Mouse (Mus musculus): ENCODE results near the gene Gapdhs. TPM values are rescaled to one million over a fixed set of nuclear protein-coding genes. Genes with fewer than 3 reads are reported as not detected.

The Gapdhs gene
- total RNA-seq, 2 experiments from 2014 or later = not detected

DNA sequence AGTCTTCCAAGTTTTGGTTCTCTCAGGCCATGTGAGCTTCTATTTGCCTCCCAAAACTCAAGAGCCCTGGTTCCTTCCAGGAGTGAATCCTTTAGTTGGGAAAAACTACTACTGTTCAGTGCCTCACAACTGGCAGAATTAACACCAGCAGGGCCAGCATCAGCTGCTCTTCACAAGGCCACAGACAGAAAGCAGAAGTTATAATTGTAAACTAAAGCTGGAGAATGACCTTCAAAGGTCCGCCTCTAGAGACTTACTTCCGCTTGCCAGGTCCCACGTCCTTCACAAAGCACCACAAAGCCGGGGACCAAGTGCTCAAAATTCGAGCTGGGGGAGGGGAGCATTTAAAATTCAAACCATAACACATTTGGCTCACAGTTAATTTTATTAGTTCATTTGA lies 45.4 kb downstream of the Gapdhs start:
- H3K4me3 ChIP-seq = no peak overlapping the region

GRCm38 (mm10) chr7:30688325-30688724 lies 55.2 kb downstream of the Gapdhs start:
- intact Hi-C loops (cut with DNase I) = no loop called here
- TF ChIP-seq CTCF (IDR thresholded peaks at IDR 0.05) = no peak
- no peak for DNase-seq
- Histone ChIP-seq H3K4me3 (no peak overlapping the region), H3K27ac (no peak overlapping the region)

More for the DNA sequence above, 45.4 kb downstream of the Gapdhs start:
- TF ChIP-seq CTCF (IDR thresholded peaks at IDR 0.05) = no peak
- intact Hi-C loops (cut with DNase I) = no loop called here
- H3K27ac ChIP-seq = no peak overlapping the region
- no peak for DNase-seq

GRCm38 (mm10) chr7:30683425-30683824 lies 60.1 kb downstream of the Gapdhs start:
- no peak overlapping the region for H3K4me3 ChIP-seq
- no peak for TF ChIP-seq CTCF (IDR thresholded peaks at IDR 0.05)
- intact Hi-C loops (cut with DNase I) = no loop called here
- no peak overlapping the region; the same call in 1 of the 2 replicates for H3K27ac ChIP-seq
- DNase-seq = no peak

DNA sequence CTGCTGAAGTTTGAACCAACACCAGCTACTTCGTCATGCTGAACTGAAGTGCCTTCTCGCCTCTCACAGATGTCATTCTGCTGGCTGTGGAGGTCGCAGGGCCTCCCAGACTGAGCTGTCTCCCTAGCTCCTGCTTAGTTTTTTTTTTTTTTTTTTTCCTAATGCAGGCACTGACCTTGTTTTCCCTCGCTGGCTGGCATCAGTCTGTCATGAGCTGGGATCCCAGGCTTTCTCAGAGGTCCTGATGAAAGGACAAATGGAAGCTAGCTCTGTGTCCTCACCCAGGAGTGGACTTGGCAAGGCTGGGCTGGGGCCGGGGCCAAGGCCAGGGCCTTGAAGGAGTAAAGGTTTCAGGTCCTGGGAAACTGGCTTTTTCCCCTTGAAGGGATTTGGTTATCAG lies 61.6 kb downstream of the Gapdhs start:
- no peak for TF ChIP-seq CTCF (IDR thresholded peaks at IDR 0.05)
- DNase-seq = peak; percentile 70
- H3K27ac ChIP-seq = peak overlapping the region; percentile 84
- H3K4me3 ChIP-seq = no peak overlapping the region
- intact Hi-C loops (cut with DNase I) = no loop called here

Other genes starting within 250 kb of the Gapdhs start
- under 1 TPM; 0.31 to 0.47 TPM for gene Arhgap33, start 208.6 kb downstream of the Gapdhs start, total RNA-seq (2021)
- 1,000 to 10,000 TPM in 1 of 2 experiments, 100 to 1,000 TPM in 1; 867 to 2,532 TPM for gene Hspb6, start 191.5 kb downstream of the Gapdhs start, total RNA-seq (2021)
- gene Proser3, start 191.4 kb downstream of the Gapdhs start, total RNA-seq (2021) = 1 to 10 TPM; 5.5 to 7.3 TPM
- gene Lin37, start 183.8 kb downstream of the Gapdhs start, total RNA-seq (2021) = 10 to 100 TPM in 1 of 2 experiments, 1 to 10 TPM in 1; 9.2 to 10.5 TPM
- 10 to 100 TPM; 53.8 to 62.5 TPM for gene U2af1l4, start 180.4 kb downstream of the Gapdhs start, total RNA-seq (2021)
- 1 to 10 TPM; 1.8 to 2.2 TPM for gene Gm49396, start 180.3 kb downstream of the Gapdhs start, total RNA-seq (2021)
- 100 to 1,000 TPM; 116 to 123 TPM for gene Psenen, start 180.1 kb downstream of the Gapdhs start, total RNA-seq (2021)
- 1 to 10 TPM; 1.1 to 1.5 TPM for gene Igflr1, start 178.3 kb downstream of the Gapdhs start, total RNA-seq (2021)
- gene Kmt2b, start 155.0 kb downstream of the Gapdhs start, total RNA-seq (2021) = 10 to 100 TPM; 13.3 to 16.3 TPM
- gene Zbtb32, start 144.8 kb downstream of the Gapdhs start, total RNA-seq (2021) = under 1 TPM in 1 of 2 experiments, not detected in 1; 0.33 TPM
- gene Upk1a, start 130.8 kb downstream of the Gapdhs start, total RNA-seq (2021) = under 1 TPM in 1 of 2 experiments, not detected in 1; 0.17 TPM
- gene Cox6b1, start 117.5 kb downstream of the Gapdhs start, total RNA-seq (2021) = 1,000 to 10,000 TPM; 1,338 to 2,234 TPM
- gene Etv2, start 107.8 kb downstream of the Gapdhs start, total RNA-seq (2021) = not detected
- 10 to 100 TPM; 37.4 to 38.3 TPM for gene Rbm42, start 93.4 kb downstream of the Gapdhs start, total RNA-seq (2021)
- gene Haus5, start 78.7 kb downstream of the Gapdhs start, total RNA-seq (2021) = 1 to 10 TPM; 3.7 to 4.2 TPM
- gene Pmis2, start 72.1 kb downstream of the Gapdhs start, total RNA-seq (2021) = 1 to 10 TPM; 2.7 to 4.9 TPM
- not detected for gene 2200002J24Rik, start 44.8 kb downstream of the Gapdhs start, total RNA-seq (2021)
- under 1 TPM; 0.13 to 0.14 TPM for gene Atp4a, start 31.5 kb downstream of the Gapdhs start, total RNA-seq (2021)
- gene Tmem147, start 14.1 kb downstream of the Gapdhs start, total RNA-seq (2021) = 100 to 1,000 TPM; 232 to 255 TPM
- gene Sbsn, start 7.8 kb upstream of the Gapdhs start, total RNA-seq (2021) = 1 to 10 TPM; 2.8 to 4.7 TPM
- 1 to 10 TPM in 1 of 2 experiments, under 1 TPM in 1; 0.98 to 1.2 TPM for gene Dmkn, start 20.1 kb upstream of the Gapdhs start, total RNA-seq (2021)
- under 1 TPM in 1 of 2 experiments, not detected in 1; 0.78 TPM for gene Krtdap, start 44.2 kb upstream of the Gapdhs start, total RNA-seq (2021)
- gene Ffar2, start 80.1 kb upstream of the Gapdhs start, total RNA-seq (2021) = under 1 TPM in 1 of 2 experiments, not detected in 1; 0.14 TPM
- not detected for gene Ffar3, start 112.5 kb upstream of the Gapdhs start, total RNA-seq (2021)
- gene Ffar1, start 117.9 kb upstream of the Gapdhs start, total RNA-seq (2021) = not detected
- under 1 TPM in 1 of 2 experiments, not detected in 1; 0.31 TPM for gene Cd22, start 136.7 kb upstream of the Gapdhs start, total RNA-seq (2021)
- under 1 TPM; 0.22 to 0.71 TPM for gene Mag, start 171.2 kb upstream of the Gapdhs start, total RNA-seq (2021)
- not detected for gene Hamp2, start 181.0 kb upstream of the Gapdhs start, total RNA-seq (2021)
- not detected for gene Hamp, start 200.4 kb upstream of the Gapdhs start, total RNA-seq (2021)
- 100 to 1,000 TPM in 1 of 2 experiments, 10 to 100 TPM in 1; 85.9 to 102 TPM for gene Usf2, start 213.1 kb upstream of the Gapdhs start, total RNA-seq (2021)
- under 1 TPM; 0.31 to 0.41 TPM for gene Lsr, start 229.8 kb upstream of the Gapdhs start, total RNA-seq (2021)
- gene Fam187b, start 230.1 kb upstream of the Gapdhs start, total RNA-seq (2021) = not detected